Mouse (Mus musculus): ENCODE results near the gene Ankib1. TPM values are rescaled to one million over a fixed set of nuclear protein-coding genes. Genes with fewer than 3 reads are reported as not detected.
"Not testable (repeated sequence)": the region's sequence is repeated elsewhere in the genome, so short reads cannot be mapped to it uniquely, and the experiment has no call there.

The Ankib1 gene
- 10 to 100 TPM; 14.6 to 15.2 TPM for total RNA-seq (2021)
- long read RNA-seq, experiment 1, partial matches to known transcripts, result 0 of 6 reads
- long read RNA-seq, experiment 1, other reads (novel, unspliced or antisense), result 3 of 6 reads
- long read RNA-seq, experiment 2, partial matches to known transcripts, result 1 of 6 reads
- long read RNA-seq, experiment 2, other reads (novel, unspliced or antisense), result 1 of 6 reads

- intact Hi-C loops (cut with DNase I), result loop anchor here (2.0 kb wide), 1 partner anchor 156 kb away; no protein-coding TSS in a partner anchor
- DNase-seq, result peak; percentile 84 to 85
These were observed at the start of gene Ankib1, which contains the start of gene Krit1 for GRCm38 (mm10) chr5:3802433-3803291. Gene Ankib1 (minus strand): TSS chr5:3802925. Gene Krit1 (plus strand): TSS chr5:3803184.

DNA sequence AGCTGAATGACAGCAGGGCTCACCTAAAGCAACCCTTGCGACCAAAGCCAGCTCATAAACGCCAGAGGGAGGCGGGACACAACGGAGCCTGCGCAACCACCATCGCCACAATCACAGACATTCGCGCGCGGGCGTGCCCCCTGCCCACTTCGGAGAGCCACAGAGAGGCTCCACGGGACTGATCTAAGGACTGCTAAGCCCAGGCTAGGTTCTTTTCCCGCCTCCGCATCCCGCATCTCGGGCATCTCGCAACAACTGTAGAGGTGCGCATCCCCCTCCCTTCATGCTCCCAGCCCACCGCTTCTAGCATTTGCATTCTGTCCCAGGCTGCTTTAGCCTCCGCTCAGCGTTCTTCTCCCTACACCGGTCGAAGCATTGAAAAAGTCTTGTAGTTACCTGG is 42.3 kb upstream of the Ankib1 start, which contains the start of gene Lrrd1:
TSS of gene Lrrd1 (plus strand) at position 148 of the 400 bp plus-strand sequence.
- no peak for DNase-seq
- intact Hi-C loops (cut with DNase I), result no loop called here

- intact Hi-C loops (cut with DNase I), result no loop called here
- DNase-seq, result no peak
These were observed 31.4 kb upstream of the Ankib1 start for GRCm38 (mm10) chr5:3834107-3834506.

DNA sequence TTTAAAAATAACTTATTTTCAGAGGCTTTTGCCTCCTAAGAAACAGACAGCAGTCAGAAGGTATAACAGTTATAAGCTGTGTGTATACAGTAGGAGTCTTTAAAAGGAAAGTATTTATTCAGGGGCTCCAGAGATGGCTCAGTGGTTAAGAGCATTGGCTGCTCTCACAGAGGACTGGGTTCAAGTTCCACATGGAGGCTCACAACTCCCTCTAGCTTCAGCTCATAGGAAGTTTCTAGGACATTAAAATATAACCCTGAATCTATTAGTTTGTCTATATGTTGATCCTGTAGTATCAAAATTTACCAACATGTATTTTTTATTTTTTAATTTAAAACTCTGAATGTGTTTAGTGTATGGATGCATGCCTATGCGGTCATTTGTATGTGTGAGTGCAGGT is 5.7 kb upstream of the Ankib1 start:
- intact Hi-C loops (cut with DNase I), result no loop called here
- no peak for DNase-seq

DNA sequence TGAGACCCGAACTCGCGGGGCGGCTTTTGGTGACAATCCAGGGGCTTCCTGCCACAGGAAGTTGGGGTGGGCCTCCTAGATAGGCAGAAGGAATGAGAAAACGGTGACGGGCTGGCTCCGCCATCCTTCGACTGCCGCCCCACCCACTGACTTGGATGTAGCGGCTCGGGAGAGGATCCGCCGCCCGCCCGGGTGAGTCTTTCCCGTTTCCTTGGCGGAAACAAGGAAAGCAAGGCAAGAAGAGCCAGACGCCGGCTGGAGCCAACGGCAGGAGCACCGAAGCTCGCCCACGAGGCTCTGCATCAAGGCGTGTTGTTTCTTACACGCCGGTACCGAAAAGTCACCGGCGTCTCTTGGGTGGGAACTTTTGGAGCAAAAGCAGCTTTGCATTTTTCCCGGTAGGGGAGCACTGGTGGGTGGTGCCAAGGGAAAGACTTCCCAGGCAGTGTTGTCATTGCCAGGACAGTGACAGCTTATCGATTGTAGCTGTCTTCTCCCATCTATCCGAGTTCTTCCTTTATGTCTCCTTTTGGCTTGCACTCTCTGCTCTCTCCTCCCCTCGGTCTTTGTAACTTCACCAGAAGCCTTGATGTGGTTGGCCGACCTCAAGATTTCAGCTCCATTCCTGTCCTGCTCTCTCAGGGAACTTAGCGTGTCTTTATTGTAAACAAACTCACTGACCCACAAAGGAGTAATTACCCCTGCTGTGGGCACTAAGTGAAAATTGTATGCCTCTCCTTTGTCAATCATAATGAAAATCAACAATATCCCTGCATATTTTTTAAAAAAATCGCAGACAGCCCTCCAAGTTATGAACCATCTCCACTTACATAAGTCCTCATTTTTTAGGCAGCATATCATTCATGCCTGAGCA is 804 bp upstream of the Ankib1 start:
- no peak for DNase-seq
- intact Hi-C loops (cut with DNase I), result loop anchor here (2.0 kb wide), 1 partner anchor 157 kb away; no protein-coding TSS in a partner anchor

DNA sequence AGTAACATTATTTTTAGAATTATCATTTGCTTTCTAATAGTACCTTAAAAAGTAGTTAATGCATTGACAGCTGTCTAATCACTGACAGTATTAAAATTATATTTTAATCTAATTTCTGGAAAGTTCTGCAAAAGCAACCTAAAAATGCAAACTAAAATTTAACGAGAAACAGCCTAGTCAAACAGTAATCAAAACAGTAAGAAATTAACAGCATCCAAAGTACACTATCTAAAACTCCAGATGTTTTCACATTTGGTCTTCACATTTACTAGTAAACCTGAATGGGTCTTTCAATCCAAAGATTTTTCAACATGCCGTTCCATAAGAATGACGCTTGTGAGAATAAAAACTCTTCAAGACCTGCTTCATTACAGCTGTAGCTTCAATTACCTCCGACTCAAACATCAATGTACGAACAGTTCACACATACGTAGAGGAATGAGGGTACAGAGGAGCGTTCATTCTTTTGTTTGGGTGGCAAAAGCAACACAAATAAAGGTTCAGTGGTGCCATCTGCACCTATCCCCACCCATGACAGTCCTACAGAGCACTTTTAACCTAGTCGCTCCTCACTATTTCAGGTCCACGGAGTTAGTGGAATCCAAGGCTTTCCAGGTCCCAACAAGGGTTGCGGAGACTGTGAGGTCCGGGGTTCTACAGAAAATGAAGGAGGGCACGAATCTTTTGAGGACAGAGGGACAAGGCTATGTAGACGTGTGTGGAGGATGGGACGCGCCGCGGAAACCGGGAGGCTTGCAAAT is 873 bp downstream of the Ankib1 start:
- DNase-seq, result no peak
- intact Hi-C loops (cut with DNase I), result loop anchor here (2.0 kb wide), 1 partner anchor 155 kb away; no protein-coding TSS in a partner anchor

- no peak for DNase-seq
- intact Hi-C loops (cut with DNase I), result no loop called here
These were observed 1.8 kb downstream of the Ankib1 start for GRCm38 (mm10) chr5:3800881-3801280.

- intact Hi-C loops (cut with DNase I), result no loop called here
- DNase-seq, result no peak
These were observed 2.7 kb downstream of the Ankib1 start for GRCm38 (mm10) chr5:3800041-3800440.

DNA sequence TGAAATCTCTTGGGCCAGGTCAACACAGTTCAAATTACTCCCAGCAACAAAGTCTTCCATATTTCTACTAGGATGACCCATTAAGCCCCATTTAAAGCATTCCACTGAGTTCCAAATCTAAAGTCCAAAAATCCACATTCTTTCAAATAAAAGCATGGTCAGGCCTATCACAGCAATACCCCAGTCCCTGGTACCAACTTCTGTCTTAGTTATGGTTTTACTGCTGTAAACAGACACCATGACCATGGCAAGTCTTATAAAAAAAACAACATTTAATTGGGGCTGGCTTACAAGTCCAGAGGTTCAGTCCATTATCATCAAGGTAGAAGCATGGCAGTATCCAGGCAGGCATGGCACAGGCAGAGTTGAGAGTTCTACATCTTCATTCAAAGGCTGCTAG is 4.1 kb downstream of the Ankib1 start:
- intact Hi-C loops (cut with DNase I), result not testable (repeated sequence)

GRCm38 (mm10) chr5:3797101-3797500 is 5.6 kb downstream of the Ankib1 start:
- DNase-seq; intact Hi-C loops (cut with DNase I): not testable (repeated sequence)

More for the DNA sequence above, 4.1 kb downstream of the Ankib1 start:
- DNase-seq, result not testable (repeated sequence)

DNA sequence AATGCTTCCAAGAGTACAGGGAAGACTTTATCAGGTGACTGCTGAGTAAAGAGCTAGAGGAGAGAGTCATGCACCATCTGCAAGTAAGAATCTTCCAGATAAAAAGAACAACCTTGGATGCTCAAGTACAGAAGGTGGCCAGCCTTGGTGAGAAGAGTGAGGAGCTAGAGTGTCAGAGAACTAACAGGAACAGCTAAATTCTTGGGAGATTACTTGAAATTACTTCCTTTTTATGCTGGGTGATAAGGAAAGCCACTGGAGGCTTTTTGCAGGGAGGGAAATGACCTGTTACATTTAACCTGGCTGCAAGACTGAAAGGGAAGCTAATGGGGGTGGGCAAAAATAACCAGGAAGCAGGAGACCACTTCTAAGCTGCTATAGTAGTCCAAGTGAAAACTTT is 11.7 kb downstream of the Ankib1 start:
- no peak for DNase-seq
- intact Hi-C loops (cut with DNase I), result no loop called here

- DNase-seq, result no peak
- intact Hi-C loops (cut with DNase I), result no loop called here
These were observed 15.2 kb downstream of the Ankib1 start for GRCm38 (mm10) chr5:3787548-3787947.

GRCm38 (mm10) chr5:3784751-3785496 is 17.8 kb downstream of the Ankib1 start:
- DNase-seq, result no peak
- intact Hi-C loops (cut with DNase I), result no loop called here

DNA sequence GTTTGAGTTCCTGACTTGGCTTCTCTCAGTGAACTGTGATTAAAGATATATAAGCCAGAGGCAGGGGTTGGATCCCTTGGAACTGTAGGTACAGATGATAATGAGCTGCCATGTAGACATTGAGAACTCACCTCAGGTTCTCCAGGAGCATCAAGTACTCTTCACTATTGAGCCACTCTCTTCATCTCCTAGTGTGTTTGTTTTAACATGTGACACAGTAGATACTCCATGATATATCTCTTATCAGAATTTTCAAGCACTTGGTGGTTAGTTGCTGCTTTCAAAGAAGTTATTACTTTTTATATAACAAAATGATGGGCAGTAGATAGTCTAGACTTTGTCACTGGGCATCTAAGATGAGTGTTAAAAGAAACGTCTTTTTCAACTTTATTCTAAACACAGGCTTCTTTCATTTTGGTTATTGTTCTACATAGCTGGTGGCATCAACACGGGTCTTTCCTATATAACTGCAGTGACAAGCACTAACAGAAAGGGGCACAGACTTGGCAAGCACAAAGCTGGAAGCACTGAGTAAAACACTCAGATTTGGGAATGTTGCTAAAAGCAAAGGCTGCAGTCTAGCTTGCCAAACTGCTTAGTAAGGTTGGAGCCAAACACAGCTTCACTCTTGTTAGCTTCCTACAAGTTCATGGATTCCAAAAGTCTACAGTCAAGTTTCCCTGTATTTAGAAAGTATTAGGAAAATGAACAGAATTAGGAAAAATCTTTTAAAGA is 18.6 kb downstream of the Ankib1 start:
- DNase-seq, result no peak
- intact Hi-C loops (cut with DNase I), result no loop called here

DNA sequence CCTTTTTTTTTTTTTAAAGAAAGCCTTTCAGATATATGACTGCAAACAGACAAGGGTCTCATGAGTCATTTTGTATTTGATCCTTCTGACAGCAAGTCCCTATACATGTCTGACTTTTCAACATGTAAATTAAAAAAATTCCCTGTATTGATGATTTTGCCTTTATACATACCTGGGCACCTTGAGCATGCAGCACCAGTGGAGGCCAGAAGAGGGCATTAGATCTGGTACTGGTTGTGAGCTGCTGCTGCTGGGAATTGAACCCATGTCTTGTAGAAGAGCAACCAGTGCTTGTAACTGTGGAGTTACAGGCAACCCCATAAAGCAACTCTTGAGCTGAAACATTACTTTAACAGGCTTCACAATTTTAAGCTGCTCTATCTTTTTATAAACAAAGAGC is 20.1 kb downstream of the Ankib1 start:
- intact Hi-C loops (cut with DNase I), result no loop called here
- no peak for DNase-seq

- no peak for DNase-seq
- intact Hi-C loops (cut with DNase I), result no loop called here
These were observed 30.7 kb downstream of the Ankib1 start for GRCm38 (mm10) chr5:3772017-3772416.

DNA sequence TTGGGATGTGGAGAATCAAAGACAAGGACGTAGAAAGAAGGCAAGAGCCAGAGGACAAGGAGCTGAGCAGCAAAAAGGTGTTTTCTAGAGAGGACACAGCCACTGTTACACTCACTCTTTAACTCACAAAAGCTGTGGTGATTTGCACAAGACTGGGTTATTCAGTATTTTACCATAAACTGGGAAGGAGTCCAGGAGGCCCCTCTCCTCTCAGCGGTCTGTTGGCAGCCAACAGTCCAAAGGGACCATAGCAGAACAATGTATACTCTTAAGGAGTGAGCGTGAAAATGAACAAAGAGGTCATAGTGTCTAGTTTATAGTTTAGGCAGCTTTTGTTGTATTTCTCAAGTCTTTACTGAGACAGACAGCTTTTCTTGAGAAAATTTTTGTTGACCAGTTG is 31.2 kb downstream of the Ankib1 start:
- DNase-seq, result no peak
- intact Hi-C loops (cut with DNase I), result no loop called here

- DNase-seq; intact Hi-C loops (cut with DNase I): not testable (repeated sequence)
These were observed 52.2 kb downstream of the Ankib1 start for GRCm38 (mm10) chr5:3750536-3750935.

All from gastrocnemius, postnatal 36 days (tissue).